Mouse (Mus musculus): Measurements from ENCODE around the gene Mia3. TPM values are rescaled to one million over a fixed set of nuclear protein-coding genes. Genes with fewer than 3 reads are reported as not detected.

The Mia3 gene
- polyA plus RNA-seq, 1 experiment from 2014 or later: 125 TPM

DNA sequence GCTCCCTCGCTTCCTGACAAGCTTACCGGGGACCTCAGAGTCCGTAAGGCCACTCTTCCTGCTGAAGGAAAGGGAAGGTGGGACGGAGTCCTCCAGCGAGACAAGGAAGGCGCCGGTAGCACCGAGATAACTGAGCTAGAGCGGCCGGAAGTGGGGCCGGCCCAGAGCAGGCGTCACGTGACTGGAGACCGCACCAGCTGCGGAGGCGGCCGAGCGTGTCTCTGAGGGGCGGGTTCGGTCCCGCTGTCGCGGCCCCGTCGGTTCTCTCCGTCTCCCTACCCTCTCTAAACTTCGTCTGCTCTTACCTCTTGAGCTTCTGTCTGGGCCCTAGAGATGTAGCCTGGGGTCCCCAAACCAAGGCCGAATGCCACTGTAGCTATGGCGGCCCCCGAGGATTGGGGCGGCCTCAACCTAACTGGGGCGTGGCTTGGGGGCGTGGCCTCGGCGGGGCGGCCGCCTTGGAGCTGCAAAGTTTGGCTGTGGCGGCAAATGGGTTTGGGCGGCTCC, 72.4 kb downstream of the Mia3 start, which contains the start of gene Brox:
Gene Brox, minus strand, starts transcription at position 393 of the 507 bp plus-strand sequence.
- peak within 1 kb of the TSS; percentile 49 for H3K4me3 ChIP-seq
- H3K4me2 ChIP-seq (replicated peaks): peak within 1 kb of the TSS; percentile 60
- 0 out of 2 replicates have a peak, but pooled peaks cover 14% of the 10 kb centered on the region for H3K36me3 ChIP-seq
- H3K27ac ChIP-seq: no peak within 1 kb of the TSS
- H3K27me3 ChIP-seq (replicated peaks): no peaks in the 10 kb centered on the region
- H3K4me1 ChIP-seq: no peaks in the 10 kb centered on the region
- no peaks in the 10 kb centered on the region for H3K9me3 ChIP-seq
- under 1% methylated on average over 39 of the region's 39 CpGs for WGBS
- H3K9ac ChIP-seq: peak within 1 kb of the TSS; percentile 49
- ATAC-seq (ENCODE audit: low FRiP score, low read depth): peak; percentile 92

DNA sequence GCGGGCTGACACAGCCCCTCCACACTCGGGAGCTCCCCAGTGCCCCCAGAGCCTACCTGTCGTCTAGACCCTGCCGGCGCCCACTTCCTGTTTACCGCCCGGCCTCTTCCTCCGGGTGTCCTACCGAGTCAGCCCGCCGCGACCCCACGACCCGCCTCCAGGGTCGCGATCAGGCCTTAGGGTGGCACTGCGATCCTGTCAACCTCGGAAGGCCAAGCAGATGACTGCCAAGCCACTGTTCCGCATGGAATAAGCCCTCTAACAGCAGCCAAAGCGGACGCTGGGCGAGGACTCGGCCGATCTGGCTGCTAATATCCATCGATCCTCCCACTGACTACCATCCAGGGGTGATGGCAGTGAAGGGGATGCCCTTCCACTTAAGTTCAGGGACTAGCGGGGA, 72.9 kb downstream of the Mia3 start, which contains the start of gene Aida:
Gene Aida, plus strand, starts transcription at position 126 of the 400 bp plus-strand sequence.
- H3K27ac ChIP-seq: no peak within 1 kb of the TSS
- H3K27me3 ChIP-seq (replicated peaks): no peaks in the 10 kb centered on the region
- H3K9me3 ChIP-seq: no peaks in the 10 kb centered on the region
- H3K9ac ChIP-seq: peak within 1 kb of the TSS; percentile 49
- under 1% methylated on average over 26 of the region's 26 CpGs for WGBS
- peak; percentile 37 for ATAC-seq (ENCODE audit: low FRiP score, low read depth)
- H3K36me3 ChIP-seq: 0 out of 2 replicates have a peak, but pooled peaks cover 14% of the 10 kb centered on the region
- H3K4me1 ChIP-seq: no peaks in the 10 kb centered on the region
- peak within 1 kb of the TSS; percentile 49 for H3K4me3 ChIP-seq
- peak within 1 kb of the TSS; percentile 60 for H3K4me2 ChIP-seq (replicated peaks)

DNA sequence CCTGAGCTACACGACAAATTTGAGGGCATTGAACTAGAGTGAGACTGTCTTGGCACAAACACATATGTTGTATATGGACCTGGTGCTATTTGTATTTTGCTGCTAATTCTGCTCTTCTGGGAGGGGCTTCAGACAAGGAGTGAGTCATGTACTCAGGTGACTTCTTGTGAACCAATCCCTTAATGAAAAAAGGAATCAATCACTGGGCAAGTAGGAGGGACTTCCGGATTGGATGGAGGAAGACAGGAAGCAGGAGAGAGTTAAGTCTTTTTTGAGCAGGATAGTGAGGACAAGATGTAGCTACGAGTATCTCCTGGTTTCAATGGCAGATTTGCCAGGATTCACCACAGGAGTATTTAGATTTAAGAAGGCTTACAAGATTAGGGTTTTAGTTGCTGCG, 79.8 kb downstream of the Mia3 start:
- H3K27ac ChIP-seq: no peak overlapping the region
- H3K4me1 ChIP-seq: no peaks in the 10 kb centered on the region
- no peaks in the 10 kb centered on the region for H3K27me3 ChIP-seq (replicated peaks)
- no peak overlapping the region for H3K9ac ChIP-seq
- no peak overlapping the region for H3K4me3 ChIP-seq
- peaks cover 74% of the 10 kb centered on the region for H3K36me3 ChIP-seq
- WGBS: 91% methylated on average over 4 of the region's 4 CpGs
- no peaks in the 10 kb centered on the region for H3K9me3 ChIP-seq
- H3K4me2 ChIP-seq (replicated peaks): no peak overlapping the region
- ATAC-seq (ENCODE audit: low FRiP score, low read depth): no peak

DNA sequence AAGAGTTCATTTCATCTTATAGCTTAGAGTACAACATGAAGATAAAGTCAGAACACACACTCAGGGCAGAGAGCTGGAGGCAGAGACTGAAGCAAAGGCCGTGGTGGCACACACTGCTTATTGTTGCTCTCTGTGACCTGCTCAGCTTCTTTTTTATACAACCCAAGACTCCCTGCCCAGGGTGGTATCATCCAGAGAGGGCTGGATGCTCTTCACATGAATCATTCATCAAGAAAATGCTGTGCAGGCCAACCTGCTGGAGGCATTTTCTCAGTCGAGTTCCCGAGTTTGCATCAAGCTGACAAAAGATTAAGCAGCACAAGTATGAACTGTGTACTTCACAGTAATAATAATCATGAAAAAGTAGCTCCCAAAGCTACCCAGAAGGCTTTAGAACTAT, 81.0 kb downstream of the Mia3 start:
- Histone ChIP-seq H3K9me3 (no peaks in the 10 kb centered on the region), H3K27ac (no peak overlapping the region), H3K27me3 (replicated peaks) (no peaks in the 10 kb centered on the region), H3K36me3 (peaks cover 81% of the 10 kb centered on the region), H3K4me3 (no peak overlapping the region), H3K4me1 (no peaks in the 10 kb centered on the region), H3K9ac (no peak overlapping the region), H3K4me2 (replicated peaks) (no peak overlapping the region)
- ATAC-seq (ENCODE audit: low FRiP score, low read depth): no peak
- WGBS: 90% methylated on average over 3 of the region's 3 CpGs

Other genes starting within 250 kb of the Mia3 start
- 11.5 and 12.4 TPM in 2 replicates for gene Disp1, start 148.0 kb downstream of the Mia3 start, polyA plus RNA-seq (2016; fragmentation: Nextera tagmentation; extraction: Ambion mirVana)
- gene Aida, start 73.0 kb downstream of the Mia3 start, polyA plus RNA-seq (2016; fragmentation: Nextera tagmentation; extraction: Ambion mirVana): 57.7 and 68.8 TPM in 2 replicates
- 77.8 and 88.5 TPM in 2 replicates for gene Brox, start 72.3 kb downstream of the Mia3 start, polyA plus RNA-seq (2016; fragmentation: Nextera tagmentation; extraction: Ambion mirVana)
- 17.7 and 18.7 TPM in 2 replicates for gene Taf1a, start 19.4 kb upstream of the Mia3 start, polyA plus RNA-seq (2016; fragmentation: Nextera tagmentation; extraction: Ambion mirVana)
- 0.22 and 0.28 TPM in 2 replicates for gene Hhipl2, start 48.7 kb upstream of the Mia3 start, polyA plus RNA-seq (2016; fragmentation: Nextera tagmentation; extraction: Ambion mirVana)